Mouse (Mus musculus) heart, postnatal 0 days (tissue): ENCODE results near the gene Hist1h2ap. TPM values are rescaled to one million over a fixed set of nuclear protein-coding genes. Genes with fewer than 3 reads are reported as not detected.
A peak's percentile ranks its signal among the peaks of the same experiment; 100 is the strongest.

Experiments used
- ATAC-seq: fragments of 200-750 bp; cut with Nextera tagmentation; 2 replicates; pipeline ENCODE4 v1.8.0; 2017; ENCODE audit warnings: low read depth, moderate number of reproducible peaks, moderate library complexity; ENCODE audit not compliant: insufficient read depth
- DNase-seq: peaks from one replicate; pipeline ENCODE4 v3.0.0-alpha.2; 2016; ENCODE audit warnings: low spot score
- H3K27ac ChIP-seq: fragments of 300-500 bp; sonication (generic); 2 replicates; pipeline ENCODE4 v1.5.1; 2014; ENCODE audit warnings: low read depth, mild to moderate bottlenecking
- H3K27me3 ChIP-seq: fragments of 300-500 bp; sonication (generic); 2 replicates; pipeline ENCODE4 v1.6.1; 2014; ENCODE audit warnings: low read length, mixed read lengths; ENCODE audit not compliant: control insufficient read depth, insufficient read depth
- H3K36me3 ChIP-seq: fragments of 300-500 bp; sonication (generic); replicated peaks from 2 replicates; pipeline ENCODE4 v1.6.1; 2014; ENCODE audit warnings: low read length, mixed read lengths; ENCODE audit not compliant: control insufficient read depth, insufficient read depth
- H3K4me1 ChIP-seq: fragments of 300-500 bp; sonication (generic); 2 replicates; pipeline ENCODE4 v1.6.1; 2014; ENCODE audit warnings: antibody characterized with exemption; ENCODE audit not compliant: control insufficient read depth, insufficient read depth
- H3K4me2 ChIP-seq: fragments of 300-500 bp; sonication (generic); 2 replicates; pipeline ENCODE4 v1.6.1; 2014; ENCODE audit warnings: low read depth, mild to moderate bottlenecking, low read length, moderate library complexity
- H3K4me3 ChIP-seq: fragments of 300-500 bp; sonication (generic); 2 replicates; pipeline ENCODE4 v1.5.1; 2014; ENCODE audit warnings: low read depth, low read length
- H3K9ac ChIP-seq: fragments of 300-500 bp; sonication (generic); replicated peaks from 2 replicates; pipeline ENCODE4 v1.6.1; 2014; ENCODE audit warnings: low read depth, low read length, mixed read lengths
- H3K9me3 ChIP-seq: fragments of 300-500 bp; sonication (generic); replicated peaks from 2 replicates; pipeline ENCODE4 v1.6.1; 2016; ENCODE audit warnings: low read length; ENCODE audit not compliant: control insufficient read depth
- CTCF ChIP-seq: IDR thresholded peaks from 2 replicates; pipeline ENCODE4 v1.5.1; 2016; ENCODE audit warnings: antibody characterized with exemption, control low read depth, low read depth
- EP300 ChIP-seq: IDR thresholded peaks from 2 replicates; pipeline ENCODE4 v1.6.1; 2016; ENCODE audit warnings: antibody characterized with exemption, low read depth
- WGBS: fragments of 180-500 bp; shearing (Covaris S2); extraction: QIAGEN DNeasy Blood & Tissue Kit; methylation state at CpG from one replicate; pipeline ENCODE4 v1.1.7; 2014; 5-methylcytosine and 5-hydroxymethylcytosine counted together
- microRNA-seq: library from miRNA; unstranded; fragments of <30 nt; microRNA quantifications from one replicate; pipeline ENCODE4, GENCODE M21; 2016
- polyA plus RNA-seq: library from polyadenylated mRNA; unstranded; fragments of >200 nt; fragmentation: Nextera tagmentation; extraction: Ambion mirVana; gene quantifications from 2 replicates; pipeline ENCODE4 v1.2.1, GENCODE M21; 2015
- total RNA-seq: library from RNA; depleted of rRNA; stranded (reverse); fragments of >200 nt; gene quantifications from 2 replicates; pipeline ENCODE4 v1.2.3, GENCODE M21; 2014; ENCODE audit warnings: low replicate concordance; rRNA removed

Gene Hist1h2ap
- total and polyA plus RNA-seq, 2 experiments from 2014 or later = 664 to 1,927 TPM

GRCm38 (mm10) chr13:21783255-21783617, 50.1 kb downstream of the Hist1h2ap start, which contains the start of gene Hist1h3i:
TSS of gene Hist1h3i (minus strand) at chr13:21783370.
- Histone ChIP-seq H3K27ac (peak within 1 kb of the TSS; percentile 84), H3K4me3 (peak within 1 kb of the TSS; percentile 47), H3K9ac (peak within 1 kb of the TSS; percentile 62), H3K36me3 (no peaks in the 10 kb centered on the region), H3K4me1 (peaks cover 36% of the 10 kb centered on the region), H3K9me3 (no peaks in the 10 kb centered on the region), H3K4me2 (peak within 1 kb of the TSS; percentile 68), H3K27me3 (no peaks in the 10 kb centered on the region)
- no peak for TF ChIP-seq CTCF
- TF ChIP-seq EP300 = no peak
- peak; percentile 96 for DNase-seq
- peak; percentile 67 for ATAC-seq
- WGBS = under 1% methylated on average over 13 of the region's 20 CpGs

Small RNA genes within 50 kb of the gene (microRNA-seq; reads per million reads assigned to microRNA genes)
- not detected for gene Gm19658
- not detected for gene Gm44346
- gene Gm44466 = not detected

Other genes starting within 250 kb of the Hist1h2ap start
- not detected in 2 replicates for gene Olfr1362, start 219.5 kb downstream of the Hist1h2ap start, total RNA-seq
- not detected in 2 replicates for gene Olfr1362, start 219.5 kb downstream of the Hist1h2ap start, polyA plus RNA-seq
- gene Olfr11, start 191.0 kb downstream of the Hist1h2ap start, total RNA-seq = not detected in 2 replicates
- not detected in 2 replicates for gene Olfr11, start 191.0 kb downstream of the Hist1h2ap start, polyA plus RNA-seq
- not detected in 2 replicates for gene Olfr1361, start 170.1 kb downstream of the Hist1h2ap start, total RNA-seq
- gene Olfr1361, start 170.1 kb downstream of the Hist1h2ap start, polyA plus RNA-seq = not detected in 2 replicates
- not detected in 2 replicates for gene Olfr1360, start 156.1 kb downstream of the Hist1h2ap start, total RNA-seq
- gene Olfr1360, start 156.1 kb downstream of the Hist1h2ap start, polyA plus RNA-seq = not detected in 2 replicates
- gene Olfr1359, start 135.4 kb downstream of the Hist1h2ap start, total RNA-seq = not detected in 2 replicates
- not detected in 2 replicates for gene Olfr1359, start 135.4 kb downstream of the Hist1h2ap start, polyA plus RNA-seq
- 431 and 666 TPM in 2 replicates for gene Hist1h2bl, start 117.4 kb downstream of the Hist1h2ap start, total RNA-seq
- 0.55 and 0.98 TPM in 2 replicates for gene Hist1h2bl, start 117.4 kb downstream of the Hist1h2ap start, polyA plus RNA-seq
- gene Hist1h2ai, start 117.1 kb downstream of the Hist1h2ap start, total RNA-seq = 828 and 1,538 TPM in 2 replicates
- gene Hist1h2ai, start 117.1 kb downstream of the Hist1h2ap start, polyA plus RNA-seq = 3.6 and 4.3 TPM in 2 replicates
- gene Hist1h3h, start 115.8 kb downstream of the Hist1h2ap start, total RNA-seq = 1,332 and 1,437 TPM in 2 replicates
- gene Hist1h3h, start 115.8 kb downstream of the Hist1h2ap start, polyA plus RNA-seq = 1.8 TPM in 1 of 2 replicates, not detected in the other
- gene Hist1h2bm, start 111.5 kb downstream of the Hist1h2ap start, total RNA-seq = 1,438 and 1,618 TPM in 2 replicates
- gene Hist1h2bm, start 111.5 kb downstream of the Hist1h2ap start, polyA plus RNA-seq = 0.60 and 0.90 TPM in 2 replicates
- gene Hist1h4j, start 98.4 kb downstream of the Hist1h2ap start, total RNA-seq = 962 and 1,129 TPM in 2 replicates
- 0.20 and 0.27 TPM in 2 replicates for gene Hist1h4j, start 98.4 kb downstream of the Hist1h2ap start, polyA plus RNA-seq
- gene Hist1h4k, start 83.0 kb downstream of the Hist1h2ap start, total RNA-seq = 470 and 1,132 TPM in 2 replicates
- 0.55 and 1.4 TPM in 2 replicates for gene Hist1h4k, start 83.0 kb downstream of the Hist1h2ap start, polyA plus RNA-seq
- gene Hist1h2ak, start 79.7 kb downstream of the Hist1h2ap start, total RNA-seq = 128 and 633 TPM in 2 replicates
- 10.3 and 10.7 TPM in 2 replicates for gene Hist1h2ak, start 79.7 kb downstream of the Hist1h2ap start, polyA plus RNA-seq
- gene Hist1h2bn, start 79.4 kb downstream of the Hist1h2ap start, total RNA-seq = 1,069 and 1,692 TPM in 2 replicates
- 0.94 and 2.5 TPM in 2 replicates for gene Hist1h2bn, start 79.4 kb downstream of the Hist1h2ap start, polyA plus RNA-seq
- gene Hist1h1b, start 52.9 kb downstream of the Hist1h2ap start, total RNA-seq = 356 and 550 TPM in 2 replicates
- gene Hist1h1b, start 52.9 kb downstream of the Hist1h2ap start, polyA plus RNA-seq = 4.7 and 5.4 TPM in 2 replicates
- 602 and 1,805 TPM in 2 replicates for gene Hist1h3i, start 50.1 kb downstream of the Hist1h2ap start, total RNA-seq
- gene Hist1h3i, start 50.1 kb downstream of the Hist1h2ap start, polyA plus RNA-seq = 21.5 and 25.8 TPM in 2 replicates
- 677 and 1,354 TPM in 2 replicates for gene Hist1h2an, start 46.3 kb downstream of the Hist1h2ap start, total RNA-seq
- 1.8 and 3.3 TPM in 2 replicates for gene Hist1h2an, start 46.3 kb downstream of the Hist1h2ap start, polyA plus RNA-seq
- 250 and 332 TPM in 2 replicates for gene Hist1h2bp, start 46.0 kb downstream of the Hist1h2ap start, total RNA-seq
- 0.34 and 0.55 TPM in 2 replicates for gene Hist1h2bp, start 46.0 kb downstream of the Hist1h2ap start, polyA plus RNA-seq
- 1,204 and 1,722 TPM in 2 replicates for gene Hist1h2bq, start 23.3 kb downstream of the Hist1h2ap start, total RNA-seq
- 5.6 and 6.3 TPM in 2 replicates for gene Hist1h2bq, start 23.3 kb downstream of the Hist1h2ap start, polyA plus RNA-seq
- not detected in 2 replicates for gene Hist1h2ao, start 23.0 kb downstream of the Hist1h2ap start, total RNA-seq
- gene Hist1h2ao, start 23.0 kb downstream of the Hist1h2ap start, polyA plus RNA-seq = not detected in 2 replicates
- gene Hist1h4m, start 21.8 kb downstream of the Hist1h2ap start, total RNA-seq = 1.1 and 2.7 TPM in 2 replicates
- not detected in 2 replicates for gene Hist1h4m, start 21.8 kb downstream of the Hist1h2ap start, polyA plus RNA-seq
- 3,661 and 3,822 TPM in 2 replicates for gene Hist1h4n, start 1.3 kb downstream of the Hist1h2ap start, total RNA-seq
- gene Hist1h4n, start 1.3 kb downstream of the Hist1h2ap start, polyA plus RNA-seq = 2.0 and 2.4 TPM in 2 replicates
- 929 and 1,160 TPM in 2 replicates for gene Hist1h2br, start 236 bp upstream of the Hist1h2ap start, total RNA-seq
- gene Hist1h2br, start 236 bp upstream of the Hist1h2ap start, polyA plus RNA-seq = 5.2 and 6.5 TPM in 2 replicates
- 1.1 and 1.7 TPM in 2 replicates for gene Zfp184, start 111.6 kb upstream of the Hist1h2ap start, total RNA-seq
- gene Zfp184, start 111.6 kb upstream of the Hist1h2ap start, polyA plus RNA-seq = 2.1 and 2.6 TPM in 2 replicates
- not detected in 2 replicates for gene Pom121l2, start 147.7 kb upstream of the Hist1h2ap start, total RNA-seq
- gene Pom121l2, start 147.7 kb upstream of the Hist1h2ap start, polyA plus RNA-seq = not detected in 2 replicates
- gene Prss16, start 176.2 kb upstream of the Hist1h2ap start, total RNA-seq = 14.0 TPM in 1 of 2 replicates, not detected in the other
- 0.05 and 0.14 TPM in 2 replicates for gene Prss16, start 176.2 kb upstream of the Hist1h2ap start, polyA plus RNA-seq
- 48.9 and 128 TPM in 2 replicates for gene Hist1h2ah, start 202.1 kb upstream of the Hist1h2ap start, total RNA-seq
- gene Hist1h2ah, start 202.1 kb upstream of the Hist1h2ap start, polyA plus RNA-seq = 1.9 TPM in 1 of 2 replicates, not detected in the other
- 563 and 573 TPM in 2 replicates for gene Hist1h2bk, start 202.4 kb upstream of the Hist1h2ap start, total RNA-seq
- 0.34 TPM in 1 of 2 replicates, not detected in the other for gene Hist1h2bk, start 202.4 kb upstream of the Hist1h2ap start, polyA plus RNA-seq
- gene Hist1h4i, start 207.9 kb upstream of the Hist1h2ap start, total RNA-seq = 29.3 and 34.1 TPM in 2 replicates
- 4.0 and 4.2 TPM in 2 replicates for gene Hist1h4i, start 207.9 kb upstream of the Hist1h2ap start, polyA plus RNA-seq
- gene Hist1h2ag, start 209.4 kb upstream of the Hist1h2ap start, total RNA-seq = 658 and 1,026 TPM in 2 replicates
- gene Hist1h2ag, start 209.4 kb upstream of the Hist1h2ap start, polyA plus RNA-seq = 7.6 and 7.9 TPM in 2 replicates
- gene Hist1h2bj, start 209.7 kb upstream of the Hist1h2ap start, total RNA-seq = 1,225 and 1,316 TPM in 2 replicates
- gene Hist1h2bj, start 209.7 kb upstream of the Hist1h2ap start, polyA plus RNA-seq = 1.7 and 3.1 TPM in 2 replicates